Comparison of ENCODE assay signal across 21 mouse cellular contexts in the genomic region with DNA sequence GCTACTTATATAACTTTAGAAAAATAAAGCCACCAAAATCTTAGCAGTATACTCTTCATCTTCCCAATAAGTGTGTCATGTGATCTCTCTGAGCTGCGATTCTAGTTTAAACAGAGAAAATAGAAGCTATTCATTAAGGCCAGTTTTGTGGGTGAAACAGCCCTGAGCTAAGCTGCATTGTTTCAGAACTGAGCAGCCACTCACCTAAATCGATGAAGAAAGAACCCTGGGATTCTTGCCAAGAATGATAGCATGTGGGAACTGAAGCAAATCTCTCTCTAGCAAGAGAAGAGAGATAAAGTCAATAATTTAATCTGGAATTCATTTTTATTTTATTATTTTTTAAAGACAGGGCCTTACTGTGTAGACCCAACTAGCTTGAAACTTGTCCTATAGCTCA. TPM values are rescaled to one million over a fixed set of nuclear protein-coding genes. Genes with fewer than 3 reads are reported as not detected.
DNase-seq lines count a peak whose midpoint lies in the region; ATAC-seq and TF ChIP-seq lines count a peak whose summit lies in the region.
"Had no signal": no experiment of that assay in that cellular context is flagged by ENCODE, and none has a peak within 500 bp of the region (broad histone marks: within the 10 kb centered on the region; RNA-seq: fewer than 3 reads in every experiment).

No protein-coding gene starts in this region.

- no peak overlapping the region for H3K27ac ChIP-seq in embryonic facial prominence, embryonic 14.5 days (replicated peaks; ENCODE audit: low read depth, low read length)
- H3K27ac ChIP-seq in embryonic facial prominence, embryonic 10.5 days (replicated peaks): no peak overlapping the region
- H3K27ac ChIP-seq in midbrain, embryonic 11.5 days (ENCODE audit: low read depth, low read length): no peak overlapping the region
- H3K27ac ChIP-seq in midbrain, embryonic 14.5 days (replicated peaks; ENCODE audit: low read depth, low read length): no peak overlapping the region; the same call in 1 of the 2 replicates
- H3K27ac ChIP-seq in hindbrain, embryonic 15.5 days (replicated peaks): peak overlapping the region; percentile 93
- H3K27ac ChIP-seq in lung, postnatal 0 days (ENCODE audit: low read length): no peak overlapping the region
- H3K27ac ChIP-seq: heart, embryonic 15.5 days; limb, embryonic 12.5 days; liver, embryonic 15.5 days; neural tube, embryonic 12.5 days had no signal

- WGBS in embryonic facial prominence, embryonic 14.5 days: 52% methylated on average over 2 of the region's 2 CpGs
- 64% methylated on average over 2 of the region's 2 CpGs for WGBS in embryonic facial prominence, embryonic 10.5 days
- 51% methylated on average over 2 of the region's 2 CpGs for WGBS in midbrain, embryonic 11.5 days
- WGBS in midbrain, embryonic 14.5 days: 31% methylated on average over 2 of the region's 2 CpGs
- WGBS in hindbrain, embryonic 15.5 days: 40% methylated on average over 2 of the region's 2 CpGs
- 29% methylated on average over 2 of the region's 2 CpGs for WGBS in lung, postnatal 0 days

- H3K36me3 ChIP-seq in embryonic facial prominence, embryonic 14.5 days (ENCODE audit: control insufficient read depth, insufficient read depth, low read length): no peaks in the 10 kb centered on the region
- peaks cover 4% of the 10 kb centered on the region for H3K36me3 ChIP-seq in embryonic facial prominence, embryonic 10.5 days (replicated peaks)
- no peaks in the 10 kb centered on the region for H3K36me3 ChIP-seq in midbrain, embryonic 11.5 days (ENCODE audit: control insufficient read depth, insufficient read depth, low read length)
- H3K36me3 ChIP-seq in midbrain, embryonic 14.5 days (ENCODE audit: control insufficient read depth, insufficient read depth, low read length): no peaks in the 10 kb centered on the region
- no peaks in the 10 kb centered on the region for H3K36me3 ChIP-seq in hindbrain, embryonic 15.5 days
- no peaks in the 10 kb centered on the region for H3K36me3 ChIP-seq in lung, postnatal 0 days (ENCODE audit: insufficient read depth, low read length)
- H3K36me3 ChIP-seq: heart, embryonic 15.5 days; liver, embryonic 15.5 days; neural tube, embryonic 12.5 days had no signal

- peaks cover 20% of the 10 kb centered on the region for H3K4me1 ChIP-seq in embryonic facial prominence, embryonic 14.5 days (ENCODE audit: control insufficient read depth, insufficient read depth, low read length)
- H3K4me1 ChIP-seq in embryonic facial prominence, embryonic 10.5 days: peaks cover 37% of the 10 kb centered on the region
- peaks cover 19% of the 10 kb centered on the region for H3K4me1 ChIP-seq in midbrain, embryonic 11.5 days (ENCODE audit: control insufficient read depth, insufficient read depth, low read length)
- H3K4me1 ChIP-seq in midbrain, embryonic 14.5 days (ENCODE audit: control insufficient read depth, insufficient read depth, low read length): peaks cover 24% of the 10 kb centered on the region
- peaks cover 30% of the 10 kb centered on the region for H3K4me1 ChIP-seq in hindbrain, embryonic 15.5 days (replicated peaks)
- H3K4me1 ChIP-seq in lung, postnatal 0 days (ENCODE audit: insufficient read depth, low read depth, low read length): peaks cover 7% of the 10 kb centered on the region; the same call in 1 of the 2 replicates

- H3K27me3 ChIP-seq in embryonic facial prominence, embryonic 14.5 days (replicated peaks; ENCODE audit: control insufficient read depth, insufficient read depth, low read length): peaks cover 31% of the 10 kb centered on the region
- H3K27me3 ChIP-seq in embryonic facial prominence, embryonic 10.5 days (replicated peaks; ENCODE audit: low read depth, poor library complexity, severe bottlenecking): peaks cover 40% of the 10 kb centered on the region
- H3K27me3 ChIP-seq in midbrain, embryonic 11.5 days (ENCODE audit: control insufficient read depth, insufficient read depth, low read length): peaks cover 3% of the 10 kb centered on the region; the same call in 1 of the 2 replicates
- no peaks in the 10 kb centered on the region for H3K27me3 ChIP-seq in midbrain, embryonic 14.5 days (ENCODE audit: control insufficient read depth, insufficient read depth, low read length)
- no peaks in the 10 kb centered on the region for H3K27me3 ChIP-seq in hindbrain, embryonic 15.5 days
- H3K27me3 ChIP-seq in lung, postnatal 0 days (replicated peaks; ENCODE audit: insufficient read depth, low read length): peaks cover 20% of the 10 kb centered on the region
- H3K27me3 ChIP-seq: neural tube, embryonic 12.5 days had no signal

- TF ChIP-seq CTCF in lung, postnatal 0 days (IDR thresholded peaks at IDR 0.05): no peak

- no peak overlapping the region for H3K9ac ChIP-seq in embryonic facial prominence, embryonic 14.5 days (ENCODE audit: low read depth, low read length)
- H3K9ac ChIP-seq in midbrain, embryonic 11.5 days (ENCODE audit: low read length): no peak overlapping the region
- no peak overlapping the region for H3K9ac ChIP-seq in midbrain, embryonic 14.5 days (replicated peaks; ENCODE audit: low read length)
- H3K9ac ChIP-seq in hindbrain, embryonic 15.5 days: no peak overlapping the region
- no peak overlapping the region for H3K9ac ChIP-seq in lung, postnatal 0 days (replicated peaks; ENCODE audit: low read depth)
- H3K9ac ChIP-seq: liver, embryonic 15.5 days had no signal

- no peak for DNase-seq in embryonic facial prominence, embryonic 14.5 days (ENCODE audit: low spot score)
- DNase-seq in embryonic facial prominence, embryonic 10.5 days (ENCODE audit: low spot score): no peak
- peak; percentile 72 for DNase-seq in midbrain, embryonic 11.5 days (ENCODE audit: low spot score, missing footprints)
- no peak for DNase-seq in midbrain, embryonic 14.5 days
- no peak for DNase-seq in heart, postnatal 36 days
- DNase-seq in adrenal gland, adult 18-20 months (ENCODE audit: low spot score in 2 of 2): no peak
- DNase-seq in lung, postnatal 0 days (ENCODE audit: low spot score): no peak
- DNase-seq: cerebellum, postnatal 25 days; forebrain, postnatal 0 days; heart, adult 18-20 months; kidney, adult 2 months; kidney, postnatal 14 days; lung, postnatal 36 days; right cerebral cortex, postnatal 4 days; thymus, postnatal 25 days had no signal

- TF ChIP-seq EP300 in lung, postnatal 0 days (IDR thresholded peaks at IDR 0.05): no peak

- intact Hi-C loops in heart, postnatal 36 days (cut with DNase I): no loop called here

- H3K4me3 ChIP-seq in embryonic facial prominence, embryonic 14.5 days (ENCODE audit: low read depth, low read length): no peak overlapping the region
- no peak overlapping the region for H3K4me3 ChIP-seq in embryonic facial prominence, embryonic 10.5 days
- no peak overlapping the region for H3K4me3 ChIP-seq in midbrain, embryonic 11.5 days (ENCODE audit: low read depth, low read length)
- H3K4me3 ChIP-seq in midbrain, embryonic 14.5 days (replicated peaks; ENCODE audit: low read depth, low read length): no peak overlapping the region
- no peak overlapping the region for H3K4me3 ChIP-seq in hindbrain, embryonic 15.5 days
- H3K4me3 ChIP-seq in lung, postnatal 0 days (ENCODE audit: low read depth, low read length): no peak overlapping the region

- H3K4me2 ChIP-seq in embryonic facial prominence, embryonic 14.5 days (ENCODE audit: low read depth, low read length): 0 out of 2 replicates have a peak overlapping the region, but pooled peaks have one; percentile 99
- H3K4me2 ChIP-seq in midbrain, embryonic 11.5 days: no peak overlapping the region
- H3K4me2 ChIP-seq in midbrain, embryonic 14.5 days (ENCODE audit: low read length): no peak overlapping the region
- H3K4me2 ChIP-seq in hindbrain, embryonic 15.5 days: peak overlapping the region; percentile 94
- no peak overlapping the region for H3K4me2 ChIP-seq in lung, postnatal 0 days (replicated peaks; ENCODE audit: low read depth, low read length)

- no peak for ATAC-seq in embryonic facial prominence, embryonic 14.5 days (ENCODE audit: low read depth)
- no peak for ATAC-seq in midbrain, embryonic 11.5 days (ENCODE audit: low FRiP score)
- no peak for ATAC-seq in midbrain, embryonic 14.5 days (ENCODE audit: low FRiP score, low TSS enrichment)
- ATAC-seq in hindbrain, embryonic 15.5 days (ENCODE audit: low FRiP score, low read depth): no peak
- no peak for ATAC-seq in lung, postnatal 0 days

- no peaks in the 10 kb centered on the region for H3K9me3 ChIP-seq in embryonic facial prominence, embryonic 14.5 days (ENCODE audit: control insufficient read depth, low read length)
- no peaks in the 10 kb centered on the region for H3K9me3 ChIP-seq in embryonic facial prominence, embryonic 10.5 days
- H3K9me3 ChIP-seq in midbrain, embryonic 11.5 days (ENCODE audit: control insufficient read depth, low read length): no peaks in the 10 kb centered on the region
- H3K9me3 ChIP-seq in midbrain, embryonic 14.5 days (ENCODE audit: control insufficient read depth, low read length): no peaks in the 10 kb centered on the region
- H3K9me3 ChIP-seq in hindbrain, embryonic 15.5 days: no peaks in the 10 kb centered on the region
- H3K9me3 ChIP-seq in lung, postnatal 0 days (ENCODE audit: low read length): no peaks in the 10 kb centered on the region
- H3K9me3 ChIP-seq: heart, embryonic 15.5 days; limb, embryonic 12.5 days; liver, embryonic 15.5 days; neural tube, embryonic 12.5 days had no signal

RNA-seq across cellular contexts. Expression of a gene that starts 2.1 kb away (rescaled TPM):
- polyA plus RNA-seq in embryonic facial prominence, embryonic 14.5 days (2014; fragmentation: Nextera tagmentation; extraction: Ambion mirVana): 2.1 and 3.0 TPM in 2 replicates
- 1.4 TPM in 2 replicates for polyA plus RNA-seq in embryonic facial prominence, embryonic 10.5 days (2016; fragmentation: Nextera tagmentation; extraction: Ambion mirVana)
- 4.9 and 5.2 TPM in 2 replicates for polyA plus RNA-seq in midbrain, embryonic 11.5 days (2014; fragmentation: Nextera tagmentation; extraction: Ambion mirVana)
- polyA plus RNA-seq in midbrain, embryonic 14.5 days (2014; fragmentation: Nextera tagmentation; extraction: Ambion mirVana): 35.6 and 54.4 TPM in 2 replicates
- polyA plus RNA-seq in hindbrain, embryonic 15.5 days (2015; fragmentation: Nextera tagmentation; extraction: Ambion mirVana): 42.6 and 43.0 TPM in 2 replicates
- total RNA-seq in heart, postnatal 36 days (2021): 1 to 10 TPM; 1.1 to 1.2 TPM
- 100 to 1,000 TPM in 1 of 2 experiments, 10 to 100 TPM in 1; 45.6 to 212 TPM for total RNA-seq in adrenal gland, adult 18-20 months (2021)
- 0.42 and 0.52 TPM in 2 replicates for polyA plus RNA-seq in lung, postnatal 0 days (2015; fragmentation: Nextera tagmentation; extraction: Ambion mirVana)

RNA-seq across cellular contexts. Expression of a gene that starts 6.4 kb away (rescaled TPM):
- polyA plus RNA-seq in embryonic facial prominence, embryonic 14.5 days (2014; fragmentation: Nextera tagmentation; extraction: Ambion mirVana): 3.3 and 5.0 TPM in 2 replicates
- 3.3 and 4.1 TPM in 2 replicates for polyA plus RNA-seq in embryonic facial prominence, embryonic 10.5 days (2016; fragmentation: Nextera tagmentation; extraction: Ambion mirVana)
- 2.5 and 4.0 TPM in 2 replicates for polyA plus RNA-seq in midbrain, embryonic 11.5 days (2014; fragmentation: Nextera tagmentation; extraction: Ambion mirVana)
- polyA plus RNA-seq in midbrain, embryonic 14.5 days (2014; fragmentation: Nextera tagmentation; extraction: Ambion mirVana): 8.5 and 11.9 TPM in 2 replicates
- 15.1 and 18.1 TPM in 2 replicates for polyA plus RNA-seq in hindbrain, embryonic 15.5 days (2015; fragmentation: Nextera tagmentation; extraction: Ambion mirVana)
- 1 to 10 TPM in 1 of 2 experiments, under 1 TPM in 1; 0.41 to 1.2 TPM for total RNA-seq in heart, postnatal 36 days (2021)
- 10 to 100 TPM in 1 of 2 experiments, 1 to 10 TPM in 1; 9.4 to 17.1 TPM for total RNA-seq in adrenal gland, adult 18-20 months (2021)
- 0.12 and 0.52 TPM in 2 replicates for polyA plus RNA-seq in lung, postnatal 0 days (2015; fragmentation: Nextera tagmentation; extraction: Ambion mirVana)
- polyA plus RNA-seq: kidney, adult 2 months; liver, embryonic 15.5 days had no signal

RNA-seq across cellular contexts. Expression of a gene that starts 11.7 kb away (rescaled TPM):
- 40.2 and 40.6 TPM in 2 replicates for polyA plus RNA-seq in embryonic facial prominence, embryonic 14.5 days (2014; fragmentation: Nextera tagmentation; extraction: Ambion mirVana)
- polyA plus RNA-seq in embryonic facial prominence, embryonic 10.5 days (2016; fragmentation: Nextera tagmentation; extraction: Ambion mirVana): 53.9 and 59.2 TPM in 2 replicates
- 54.6 and 55.1 TPM in 2 replicates for polyA plus RNA-seq in midbrain, embryonic 11.5 days (2014; fragmentation: Nextera tagmentation; extraction: Ambion mirVana)
- polyA plus RNA-seq in midbrain, embryonic 14.5 days (2014; fragmentation: Nextera tagmentation; extraction: Ambion mirVana): 43.4 and 46.3 TPM in 2 replicates
- polyA plus RNA-seq in hindbrain, embryonic 15.5 days (2015; fragmentation: Nextera tagmentation; extraction: Ambion mirVana): 36.5 and 46.2 TPM in 2 replicates
- total RNA-seq in heart, postnatal 36 days (2021): 1 to 10 TPM; 8.7 to 8.8 TPM
- total RNA-seq in adrenal gland, adult 18-20 months (2021): 10 to 100 TPM; 24.8 to 31.2 TPM
- 17.6 and 19.3 TPM in 2 replicates for polyA plus RNA-seq in lung, postnatal 0 days (2015; fragmentation: Nextera tagmentation; extraction: Ambion mirVana)

RNA-seq across cellular contexts. Expression of a gene that starts 11.8 kb away (rescaled TPM):
- 0.70 TPM in 1 of 2 replicates, not detected in the other for polyA plus RNA-seq in embryonic facial prominence, embryonic 14.5 days (2014; fragmentation: Nextera tagmentation; extraction: Ambion mirVana)
- polyA plus RNA-seq in embryonic facial prominence, embryonic 10.5 days (2016; fragmentation: Nextera tagmentation; extraction: Ambion mirVana): 0.49 TPM in 1 of 2 replicates, not detected in the other
- polyA plus RNA-seq in midbrain, embryonic 11.5 days (2014; fragmentation: Nextera tagmentation; extraction: Ambion mirVana): 0.50 TPM in 1 of 2 replicates, not detected in the other
- not detected in 2 replicates for polyA plus RNA-seq in midbrain, embryonic 14.5 days (2014; fragmentation: Nextera tagmentation; extraction: Ambion mirVana)
- not detected in 2 replicates for polyA plus RNA-seq in hindbrain, embryonic 15.5 days (2015; fragmentation: Nextera tagmentation; extraction: Ambion mirVana)
- not detected for total RNA-seq in heart, postnatal 36 days (2021)
- total RNA-seq in adrenal gland, adult 18-20 months (2021): not detected
- 0.08 TPM in 1 of 2 replicates, not detected in the other for polyA plus RNA-seq in lung, postnatal 0 days (2015; fragmentation: Nextera tagmentation; extraction: Ambion mirVana)
- total RNA-seq: forebrain, postnatal 0 days; heart, adult 18-20 months; layer of hippocampus, adult 8-10 months had no signal
- polyA plus RNA-seq: forebrain, postnatal 0 days; heart, embryonic 15.5 days; limb, embryonic 12.5 days; neural tube, embryonic 12.5 days had no signal

RNA-seq across cellular contexts. Expression of a gene that starts 11.8 kb away (rescaled TPM):
- 33.1 and 36.3 TPM in 2 replicates for polyA plus RNA-seq in embryonic facial prominence, embryonic 14.5 days (2014; fragmentation: Nextera tagmentation; extraction: Ambion mirVana)
- 45.0 and 45.8 TPM in 2 replicates for polyA plus RNA-seq in embryonic facial prominence, embryonic 10.5 days (2016; fragmentation: Nextera tagmentation; extraction: Ambion mirVana)
- 25.6 and 26.6 TPM in 2 replicates for polyA plus RNA-seq in midbrain, embryonic 11.5 days (2014; fragmentation: Nextera tagmentation; extraction: Ambion mirVana)
- polyA plus RNA-seq in midbrain, embryonic 14.5 days (2014; fragmentation: Nextera tagmentation; extraction: Ambion mirVana): 10.5 and 12.0 TPM in 2 replicates
- polyA plus RNA-seq in hindbrain, embryonic 15.5 days (2015; fragmentation: Nextera tagmentation; extraction: Ambion mirVana): 10.7 and 11.0 TPM in 2 replicates
- total RNA-seq in heart, postnatal 36 days (2021): 1 to 10 TPM; 6.4 to 8.0 TPM
- 10 to 100 TPM in 1 of 2 experiments, 1 to 10 TPM in 1; 9.4 to 10.2 TPM for total RNA-seq in adrenal gland, adult 18-20 months (2021)
- 15.2 and 15.3 TPM in 2 replicates for polyA plus RNA-seq in lung, postnatal 0 days (2015; fragmentation: Nextera tagmentation; extraction: Ambion mirVana)

Comparison
In these comparisons a context has a peak if more than half of its experiments do, and no peak if none do; other contexts are left out.
1. H3K4me2 ChIP-seq: peak in embryonic facial prominence, embryonic 14.5 days (single experiment) and hindbrain, embryonic 15.5 days (single experiment); none in midbrain, embryonic 11.5 days (single experiment), midbrain, embryonic 14.5 days (single experiment) and lung, postnatal 0 days (single experiment).